Mouse (Mus musculus): ENCODE measurements around the gene Hic2. TPM values are rescaled to one million over a fixed set of nuclear protein-coding genes. Genes with fewer than 3 reads are reported as not detected.
"Not testable (repeated sequence)": the region's sequence is repeated elsewhere in the genome, so short reads cannot be mapped to it uniquely, and the experiment has no call there.

Gene Hic2
- 1 to 10 TPM; 4.9 to 6.0 TPM for total RNA-seq (2021)
- long read RNA-seq, full-length matches to known transcripts: 1 of 1 reads
- long read RNA-seq, partial matches to known transcripts: 0 of 1 reads
- long read RNA-seq, other reads (novel, unspliced or antisense): 0 of 1 reads

GRCm38 (mm10) chr16:17232794-17233701, at the start of gene Hic2:
Hic2 (plus strand) TSS chr16:17233572.
- peak; percentile 85 to 91 for DNase-seq (ENCODE audit: low spot score in 2 of 2)

- DNase-seq (ENCODE audit: low spot score in 2 of 2): no peak
Measured at GRCm38 (mm10) chr16:17185475-17185874, 47.9 kb upstream of the Hic2 start.

- no peak for DNase-seq (ENCODE audit: low spot score in 2 of 2)
Measured at GRCm38 (mm10) chr16:17193823-17194222, 39.5 kb upstream of the Hic2 start.

- peak in 1 of 2 experiments; percentile 11 for DNase-seq (ENCODE audit: low spot score in 2 of 2)
Measured at GRCm38 (mm10) chr16:17200121-17200952, 33.0 kb upstream of the Hic2 start.

GRCm38 (mm10) chr16:17200953-17201707, 32.2 kb upstream of the Hic2 start:
- peak; percentile 79 to 90 for DNase-seq (ENCODE audit: low spot score in 2 of 2)

GRCm38 (mm10) chr16:17201977-17202376, 31.4 kb upstream of the Hic2 start:
- DNase-seq (ENCODE audit: low spot score in 2 of 2): no peak

GRCm38 (mm10) chr16:17202549-17202948, 30.8 kb upstream of the Hic2 start, which contains the start of gene Ube2l3:
Ube2l3 (minus strand) TSS chr16:17202649.
- DNase-seq (ENCODE audit: low spot score in 2 of 2): no peak

GRCm38 (mm10) chr16:17204990-17205389, 28.4 kb upstream of the Hic2 start:
- DNase-seq (ENCODE audit: low spot score in 2 of 2): no peak

GRCm38 (mm10) chr16:17208389-17209361, 24.7 kb upstream of the Hic2 start, which contains the start of gene Rimbp3:
Rimbp3 (plus strand) TSS chr16:17208603.
- peak; percentile 77 to 91 for DNase-seq (ENCODE audit: low spot score in 2 of 2)

- DNase-seq (ENCODE audit: low spot score in 2 of 2): no peak
Measured at GRCm38 (mm10) chr16:17209404-17209960, 23.9 kb upstream of the Hic2 start.

GRCm38 (mm10) chr16:17209981-17210838, 23.2 kb upstream of the Hic2 start:
- DNase-seq (ENCODE audit: low spot score in 2 of 2): peak; percentile 82 to 91

- no peak for DNase-seq (ENCODE audit: low spot score in 2 of 2)
Measured at GRCm38 (mm10) chr16:17216934-17217633, 16.3 kb upstream of the Hic2 start.

GRCm38 (mm10) chr16:17220127-17220733, 13.1 kb upstream of the Hic2 start:
- no peak for DNase-seq (ENCODE audit: low spot score in 2 of 2)

- peak; percentile 90 to 97 for DNase-seq (ENCODE audit: low spot score in 2 of 2)
Measured at GRCm38 (mm10) chr16:17222197-17222596, 11.2 kb upstream of the Hic2 start.

GRCm38 (mm10) chr16:17225584-17225983, 7.8 kb upstream of the Hic2 start:
- DNase-seq (ENCODE audit: low spot score in 2 of 2): no peak

- no peak for DNase-seq (ENCODE audit: low spot score in 2 of 2)
Measured at GRCm38 (mm10) chr16:17226496-17226895, 6.9 kb upstream of the Hic2 start.

GRCm38 (mm10) chr16:17231523-17231922, 1.8 kb upstream of the Hic2 start:
- not testable (repeated sequence) for DNase-seq (ENCODE audit: low spot score in 2 of 2)

Measured in layer of hippocampus, adult 18-20 months (tissue).